Mouse (Mus musculus) heart, postnatal 0 days (tissue): Measurements from ENCODE around the gene Fen1. TPM values are rescaled to one million over a fixed set of nuclear protein-coding genes. Genes with fewer than 3 reads are reported as not detected.

Experiments used
- ATAC-seq: fragments of 200-750 bp; cut with Nextera tagmentation; 2 replicates; pipeline ENCODE4 v1.8.0; 2017; ENCODE audit warnings: low read depth, moderate number of reproducible peaks, moderate library complexity; ENCODE audit not compliant: insufficient read depth
- DNase-seq: peaks from one replicate; pipeline ENCODE4 v3.0.0-alpha.2; 2016; ENCODE audit warnings: low spot score
- H3K27ac ChIP-seq: fragments of 300-500 bp; sonication (generic); 2 replicates; pipeline ENCODE4 v1.5.1; 2014; ENCODE audit warnings: low read depth, mild to moderate bottlenecking
- H3K27me3 ChIP-seq: fragments of 300-500 bp; sonication (generic); 2 replicates; pipeline ENCODE4 v1.6.1; 2014; ENCODE audit warnings: low read length, mixed read lengths; ENCODE audit not compliant: control insufficient read depth, insufficient read depth
- H3K36me3 ChIP-seq: fragments of 300-500 bp; sonication (generic); replicated peaks from 2 replicates; pipeline ENCODE4 v1.6.1; 2014; ENCODE audit warnings: low read length, mixed read lengths; ENCODE audit not compliant: control insufficient read depth, insufficient read depth
- H3K4me1 ChIP-seq: fragments of 300-500 bp; sonication (generic); 2 replicates; pipeline ENCODE4 v1.6.1; 2014; ENCODE audit warnings: antibody characterized with exemption; ENCODE audit not compliant: control insufficient read depth, insufficient read depth
- H3K4me2 ChIP-seq: fragments of 300-500 bp; sonication (generic); 2 replicates; pipeline ENCODE4 v1.6.1; 2014; ENCODE audit warnings: low read depth, mild to moderate bottlenecking, low read length, moderate library complexity
- H3K4me3 ChIP-seq: fragments of 300-500 bp; sonication (generic); 2 replicates; pipeline ENCODE4 v1.5.1; 2014; ENCODE audit warnings: low read depth, low read length
- H3K9ac ChIP-seq: fragments of 300-500 bp; sonication (generic); replicated peaks from 2 replicates; pipeline ENCODE4 v1.6.1; 2014; ENCODE audit warnings: low read depth, low read length, mixed read lengths
- H3K9me3 ChIP-seq: fragments of 300-500 bp; sonication (generic); replicated peaks from 2 replicates; pipeline ENCODE4 v1.6.1; 2016; ENCODE audit warnings: low read length; ENCODE audit not compliant: control insufficient read depth
- CTCF ChIP-seq: IDR thresholded peaks from 2 replicates; pipeline ENCODE4 v1.5.1; 2016; ENCODE audit warnings: antibody characterized with exemption, control low read depth, low read depth
- EP300 ChIP-seq: IDR thresholded peaks from 2 replicates; pipeline ENCODE4 v1.6.1; 2016; ENCODE audit warnings: antibody characterized with exemption, low read depth
- WGBS: fragments of 180-500 bp; shearing (Covaris S2); extraction: QIAGEN DNeasy Blood & Tissue Kit; methylation state at CpG from one replicate; pipeline ENCODE4 v1.1.7; 2014; 5-methylcytosine and 5-hydroxymethylcytosine counted together
- polyA plus RNA-seq: library from polyadenylated mRNA; unstranded; fragments of >200 nt; fragmentation: Nextera tagmentation; extraction: Ambion mirVana; gene quantifications from 2 replicates; pipeline ENCODE4 v1.2.1, GENCODE M21; 2015
- total RNA-seq: library from RNA; depleted of rRNA; stranded (reverse); fragments of >200 nt; gene quantifications from 2 replicates; pipeline ENCODE4 v1.2.3, GENCODE M21; 2014; ENCODE audit warnings: low replicate concordance

Gene Fen1
- total and polyA plus RNA-seq, 2 experiments from 2014 or later = 19.1 to 34.9 TPM

GRCm38 (mm10) chr19:10203146-10203847, 672 bp downstream of the Fen1 start:
- H3K9ac ChIP-seq = peak overlapping the region; percentile 66
- TF ChIP-seq EP300 (no peak), CTCF (no peak)
- H3K27me3 ChIP-seq = no peaks in the 10 kb centered on the region
- peak overlapping the region; percentile 78 for H3K4me2 ChIP-seq
- DNase-seq (no peak), ATAC-seq (peak; percentile 10; the same call in 1 of the 2 replicates)
- WGBS = 2% methylated on average over 23 of the region's 23 CpGs
- peak overlapping the region; percentile 75 for H3K27ac ChIP-seq
- no peaks in the 10 kb centered on the region for H3K9me3 ChIP-seq
- peaks cover 5% of the 10 kb centered on the region; the same call in 1 of the 2 replicates for H3K4me1 ChIP-seq
- peaks cover 37% of the 10 kb centered on the region for H3K36me3 ChIP-seq
- peak overlapping the region; percentile 75 for H3K4me3 ChIP-seq

GRCm38 (mm10) chr19:10198723-10199122, 5.2 kb downstream of the Fen1 start:
- 26% methylated on average over 3 of the region's 3 CpGs for WGBS
- Histone ChIP-seq H3K27me3 (no peaks in the 10 kb centered on the region), H3K4me3 (no peak overlapping the region), H3K9ac (no peak overlapping the region), H3K9me3 (no peaks in the 10 kb centered on the region), H3K27ac (no peak overlapping the region), H3K4me1 (peaks cover 5% of the 10 kb centered on the region; the same call in 1 of the 2 replicates), H3K36me3 (peaks cover 34% of the 10 kb centered on the region), H3K4me2 (no peak overlapping the region)
- ATAC-seq (peak; percentile 58), DNase-seq (peak; percentile 70)
- TF ChIP-seq CTCF = peak; percentile 94
- no peak for TF ChIP-seq EP300

- Histone ChIP-seq H3K9me3 (no peaks in the 10 kb centered on the region), H3K36me3 (peaks cover 39% of the 10 kb centered on the region), H3K9ac (no peak overlapping the region), H3K27ac (no peak overlapping the region), H3K4me2 (no peak overlapping the region), H3K27me3 (no peaks in the 10 kb centered on the region), H3K4me3 (no peak overlapping the region), H3K4me1 (peaks cover 5% of the 10 kb centered on the region; the same call in 1 of the 2 replicates)
- no peak for DNase-seq
- ATAC-seq = no peak
- WGBS = 57% methylated on average over 2 of the region's 2 CpGs
- no peak for TF ChIP-seq CTCF
- TF ChIP-seq EP300 = no peak
These were observed 5.7 kb downstream of the Fen1 start for GRCm38 (mm10) chr19:10198286-10198685.

- no peak overlapping the region for H3K9ac ChIP-seq
- H3K4me2 ChIP-seq = no peak overlapping the region
- 90% methylated on average over 4 of the region's 4 CpGs for WGBS
- DNase-seq (no peak), ATAC-seq (no peak)
- H3K4me1 ChIP-seq = no peaks in the 10 kb centered on the region
- TF ChIP-seq EP300 = no peak
- no peak for TF ChIP-seq CTCF
- H3K27me3 ChIP-seq = no peaks in the 10 kb centered on the region
- H3K9me3 ChIP-seq = no peaks in the 10 kb centered on the region
- no peak overlapping the region for H3K4me3 ChIP-seq
- peaks cover 50% of the 10 kb centered on the region for H3K36me3 ChIP-seq
- no peak overlapping the region for H3K27ac ChIP-seq
These were observed 6.8 kb downstream of the Fen1 start for GRCm38 (mm10) chr19:10197130-10197529.

GRCm38 (mm10) chr19:10195252-10195651, 8.7 kb downstream of the Fen1 start:
- Histone ChIP-seq H3K4me1 (no peaks in the 10 kb centered on the region), H3K9me3 (no peaks in the 10 kb centered on the region), H3K4me3 (no peak overlapping the region), H3K4me2 (no peak overlapping the region), H3K9ac (no peak overlapping the region), H3K36me3 (peaks cover 51% of the 10 kb centered on the region), H3K27ac (no peak overlapping the region), H3K27me3 (no peaks in the 10 kb centered on the region)
- WGBS = 73% methylated on average over 5 of the region's 5 CpGs
- ATAC-seq = no peak
- DNase-seq = no peak
- TF ChIP-seq EP300 (no peak), CTCF (no peak)

GRCm38 (mm10) chr19:10194337-10194736, 9.6 kb downstream of the Fen1 start:
- Histone ChIP-seq H3K9ac (no peak overlapping the region), H3K4me1 (no peaks in the 10 kb centered on the region), H3K27me3 (no peaks in the 10 kb centered on the region), H3K4me2 (no peak overlapping the region), H3K36me3 (peaks cover 51% of the 10 kb centered on the region), H3K9me3 (no peaks in the 10 kb centered on the region), H3K4me3 (no peak overlapping the region), H3K27ac (no peak overlapping the region)
- no peak for TF ChIP-seq CTCF
- TF ChIP-seq EP300 = no peak
- ATAC-seq = no peak
- no peak for DNase-seq
- 84% methylated on average over 11 of the region's 11 CpGs for WGBS
